Mouse (Mus musculus) lung, embryonic 15.5 days (tissue): ENCODE measurements around the gene Hoxb9. TPM values are rescaled to one million over a fixed set of nuclear protein-coding genes. Genes with fewer than 3 reads are reported as not detected.

Experiments used
- ATAC-seq: fragments of 200-750 bp; cut with Nextera tagmentation; 2 replicates; pipeline ENCODE4 v1.8.0; 2017; ENCODE audit warnings: moderate number of reproducible peaks, borderline replicate concordance; ENCODE audit not compliant: low FRiP score, low TSS enrichment; ENCODE audit errors: extremely low read depth
- H3K27ac ChIP-seq: fragments of 300-500 bp; sonication (generic); 2 replicates; pipeline ENCODE4 v1.5.1; 2015; ENCODE audit warnings: moderate library complexity, mild to moderate bottlenecking, inconsistent platforms
- H3K27me3 ChIP-seq: fragments of 300-500 bp; sonication (generic); 2 replicates; pipeline ENCODE4 v1.6.1; 2015; ENCODE audit warnings: inconsistent platforms
- H3K36me3 ChIP-seq: fragments of 300-500 bp; sonication (generic); 2 replicates; pipeline ENCODE4 v1.6.1; 2015; ENCODE audit warnings: inconsistent platforms
- H3K4me1 ChIP-seq: fragments of 300-500 bp; sonication (generic); 2 replicates; pipeline ENCODE4 v1.6.1; 2015; ENCODE audit warnings: inconsistent platforms
- H3K4me2 ChIP-seq: fragments of 300-500 bp; sonication (generic); 2 replicates; pipeline ENCODE4 v1.6.1; 2015; ENCODE audit warnings: inconsistent platforms, mild to moderate bottlenecking, moderate library complexity
- H3K4me3 ChIP-seq: fragments of 300-500 bp; sonication (generic); 2 replicates; pipeline ENCODE4 v1.5.1; 2015; ENCODE audit warnings: mild to moderate bottlenecking, inconsistent platforms
- H3K9ac ChIP-seq: fragments of 300-500 bp; sonication (generic); 2 replicates; pipeline ENCODE4 v1.6.1; 2015; ENCODE audit warnings: inconsistent platforms
- H3K9me3 ChIP-seq: fragments of 300-500 bp; sonication (generic); 2 replicates; pipeline ENCODE4 v1.6.1; 2016; ENCODE audit warnings: inconsistent platforms
- WGBS: fragments of 180-500 bp; shearing (Covaris S2); methylation state at CpG from one replicate; pipeline ENCODE4 v1.1.7; 2015; 5-methylcytosine and 5-hydroxymethylcytosine counted together
- microRNA counts: library from miRNA; unstranded; fragments of <30 nt; microRNA quantifications from one replicate; lab custom pipeline; 2016
- microRNA-seq: library from miRNA; unstranded; fragments of <30 nt; microRNA quantifications from one replicate; pipeline ENCODE4, GENCODE M21; 2016
- polyA plus RNA-seq: library from polyadenylated mRNA; unstranded; fragments of >200 nt; fragmentation: Nextera tagmentation; extraction: Ambion mirVana; gene quantifications from 2 replicates; pipeline ENCODE4 v1.2.1, GENCODE M21; 2015

The Hoxb9 gene
- polyA plus RNA-seq, 1 experiment from 2014 or later: 0.27 TPM

GRCm38 (mm10) chr11:96323154-96323553 is 51.9 kb downstream of the Hoxb9 start, which contains the start of gene Hoxb3:
Hoxb3 (plus strand) TSS chr11:96323326.
- 23% methylated on average over 10 of the region's 10 CpGs for WGBS
- Histone ChIP-seq H3K4me3 (peak within 1 kb of the TSS; percentile 58), H3K9ac (peak within 1 kb of the TSS; percentile 59)

GRCm38 (mm10) chr11:96324125-96324524 is 52.9 kb downstream of the Hoxb9 start:
- peak overlapping the region; percentile 70 for H3K4me2 ChIP-seq
- peaks cover 60% of the 10 kb centered on the region for H3K27me3 ChIP-seq
- ATAC-seq: no peak
- H3K36me3 ChIP-seq: no peaks in the 10 kb centered on the region
- H3K27ac ChIP-seq: peak overlapping the region; percentile 99
- H3K9ac ChIP-seq: peak overlapping the region; percentile 59
- peaks cover 8% of the 10 kb centered on the region; the same call in 1 of the 2 replicates for H3K4me1 ChIP-seq
- peak overlapping the region; percentile 58 for H3K4me3 ChIP-seq
- WGBS: 10% methylated on average over 5 of the region's 5 CpGs
- H3K9me3 ChIP-seq: no peaks in the 10 kb centered on the region

More at GRCm38 (mm10) chr11:96323154-96323553, 51.9 kb downstream of the Hoxb9 start, which contains the start of gene Hoxb3:
- 0 out of 2 replicates have a peak, but pooled peaks cover 7% of the 10 kb centered on the region for H3K4me1 ChIP-seq
- peak within 1 kb of the TSS; percentile 70 for H3K4me2 ChIP-seq
- peak within 1 kb of the TSS; percentile 99 for H3K27ac ChIP-seq
- H3K9me3 ChIP-seq: no peaks in the 10 kb centered on the region
- no peaks in the 10 kb centered on the region for H3K36me3 ChIP-seq
- H3K27me3 ChIP-seq: peaks cover 63% of the 10 kb centered on the region
- no peak for ATAC-seq

- H3K4me1 ChIP-seq: peaks cover 13% of the 10 kb centered on the region
- H3K36me3 ChIP-seq: no peaks in the 10 kb centered on the region
- WGBS: 14% methylated on average over 8 of the region's 8 CpGs
- H3K9me3 ChIP-seq: no peaks in the 10 kb centered on the region
- peaks cover 58% of the 10 kb centered on the region for H3K27me3 ChIP-seq
- peak overlapping the region; percentile 99 for H3K27ac ChIP-seq
- peak overlapping the region; percentile 58 for H3K4me3 ChIP-seq
- peak overlapping the region; percentile 70 for H3K4me2 ChIP-seq
- no peak for ATAC-seq
- peak overlapping the region; percentile 59 for H3K9ac ChIP-seq
These were observed 53.7 kb downstream of the Hoxb9 start for GRCm38 (mm10) chr11:96324965-96325364.

DNA sequence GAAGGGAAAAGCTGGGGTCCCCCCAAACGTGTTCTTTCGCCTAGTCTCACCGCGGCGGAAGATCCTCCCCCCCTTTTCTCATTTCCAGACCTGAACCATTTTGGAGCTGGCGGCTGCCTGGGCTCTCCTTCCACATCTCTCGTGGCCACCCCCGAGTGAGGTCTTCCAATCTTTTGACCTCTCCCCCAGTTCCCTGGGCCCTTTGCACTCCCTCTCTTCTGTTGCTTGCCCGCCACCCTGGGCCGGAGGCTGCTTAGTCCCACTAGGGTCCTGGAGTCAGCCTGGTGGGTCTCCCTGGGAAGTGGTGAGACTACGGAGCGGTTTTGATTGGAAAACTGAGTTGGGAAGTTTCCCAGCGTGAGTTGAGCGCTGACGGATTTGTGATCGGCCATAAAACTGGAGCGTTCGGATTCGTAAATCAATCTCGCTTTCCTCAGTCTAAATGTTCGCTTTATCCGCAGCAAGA is 54.5 kb downstream of the Hoxb9 start:
- Histone ChIP-seq H3K27me3 (peaks cover 64% of the 10 kb centered on the region), H3K4me3 (peak overlapping the region; percentile 58), H3K4me1 (peaks cover 21% of the 10 kb centered on the region), H3K27ac (peak overlapping the region; percentile 99), H3K4me2 (peak overlapping the region; percentile 70), H3K36me3 (no peaks in the 10 kb centered on the region), H3K9ac (peak overlapping the region; percentile 59), H3K9me3 (no peaks in the 10 kb centered on the region)
- no peak for ATAC-seq
- WGBS: 13% methylated on average over 22 of the region's 22 CpGs

MicroRNA genes within 50 kb of the gene (microRNA counts, 519-probe panel; counts per million panel counts)
- microRNA mmu-miR-10a (lab: Ali Mortazavi, UCI) (3,271 counts per million, percentile 87 among the panel's probes with 10 or more counts), microRNA mmu-miR-196a (lab: Ali Mortazavi, UCI) (1,685 counts per million, percentile 10 among the panel's probes with 10 or more counts)

Small RNAs within 50 kb of the gene (microRNA-seq; reads per million reads assigned to microRNA genes)
- gene Mir10a: 40,003 reads per million, percentile 99 among the genes with 10 or more reads in this experiment
- gene Mir196a-1: 4.1 reads per million, percentile 18 among the genes with 10 or more reads in this experiment

Other genes starting within 250 kb of the Hoxb9 start
- gene Gip, start 246.9 kb upstream of the Hoxb9 start, polyA plus RNA-seq: not detected in 2 replicates
- gene Snf8, start 236.6 kb upstream of the Hoxb9 start, polyA plus RNA-seq: 91.4 and 94.6 TPM in 2 replicates
- 42.2 and 45.0 TPM in 2 replicates for gene Ube2z, start 206.1 kb upstream of the Hoxb9 start, polyA plus RNA-seq
- gene Atp5g1, start 195.8 kb upstream of the Hoxb9 start, polyA plus RNA-seq: 522 and 555 TPM in 2 replicates
- gene Calcoco2, start 159.5 kb upstream of the Hoxb9 start, polyA plus RNA-seq: 0.13 and 0.24 TPM in 2 replicates
- gene Ttll6, start 137.7 kb upstream of the Hoxb9 start, polyA plus RNA-seq: 0.68 and 0.93 TPM in 2 replicates
- gene Hoxb13, start 77.1 kb upstream of the Hoxb9 start, polyA plus RNA-seq: not detected in 2 replicates
- gene Hoxb8, start 10.4 kb downstream of the Hoxb9 start, polyA plus RNA-seq: 0.91 and 1.0 TPM in 2 replicates
- gene Hoxb7, start 15.2 kb downstream of the Hoxb9 start, polyA plus RNA-seq: 2.5 and 3.0 TPM in 2 replicates
- gene Hoxb6, start 21.0 kb downstream of the Hoxb9 start, polyA plus RNA-seq: 15.2 and 16.9 TPM in 2 replicates
- 46.1 and 54.1 TPM in 2 replicates for gene Hoxb5, start 31.9 kb downstream of the Hoxb9 start, polyA plus RNA-seq
- 4.3 and 4.4 TPM in 2 replicates for gene Hoxb4, start 46.8 kb downstream of the Hoxb9 start, polyA plus RNA-seq
- 3.0 and 3.8 TPM in 2 replicates for gene Hoxb3, start 51.9 kb downstream of the Hoxb9 start, polyA plus RNA-seq
- gene Hoxb2, start 79.1 kb downstream of the Hoxb9 start, polyA plus RNA-seq: 36.9 and 39.2 TPM in 2 replicates
- 0.14 TPM in 1 of 2 replicates, not detected in the other for gene Hoxb1, start 94.3 kb downstream of the Hoxb9 start, polyA plus RNA-seq
- 1.6 and 6.6 TPM in 2 replicates for gene Skap1, start 193.1 kb downstream of the Hoxb9 start, polyA plus RNA-seq